Mouse (Mus musculus): Measurements from ENCODE around the gene Cntnap4.

The Cntnap4 gene

DNA sequence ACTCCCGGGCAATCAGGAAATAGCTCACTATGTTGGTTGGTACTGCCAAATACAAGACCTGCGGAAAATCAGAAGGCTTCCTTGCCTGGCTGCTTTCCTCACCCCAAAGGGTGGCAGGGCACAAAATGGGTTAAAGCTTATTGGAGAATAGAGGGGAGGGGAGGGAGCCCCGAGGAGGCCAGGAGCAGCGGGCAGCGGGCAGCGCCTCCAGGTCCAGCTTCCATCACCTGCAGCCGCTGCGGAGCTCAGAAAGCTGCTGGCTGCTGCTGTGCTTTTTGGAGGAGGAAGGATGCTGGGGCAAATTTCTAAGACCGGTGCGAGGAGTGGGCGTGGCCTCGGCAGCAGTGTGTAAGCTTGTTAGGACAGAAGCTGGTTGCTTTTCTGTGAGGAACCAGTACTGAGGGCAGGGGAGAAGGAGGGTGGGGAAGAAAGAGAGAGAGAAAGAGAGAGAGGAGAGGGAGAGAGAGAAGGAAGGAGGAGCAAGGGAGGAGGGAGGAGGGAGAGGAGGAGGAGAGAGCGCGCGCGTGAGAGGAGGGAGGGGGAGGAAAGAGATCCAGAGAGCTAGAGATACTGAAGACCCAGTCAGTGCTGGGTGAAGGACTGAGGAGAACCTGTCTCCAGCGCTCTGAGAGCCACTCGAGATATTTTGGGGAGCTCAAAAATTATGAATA is at the start of gene Cntnap4:
Gene Cntnap4, plus strand, starts transcription at position 573 of the 671 bp plus-strand sequence.
- TF ChIP-seq GATA4 (IDR thresholded peaks at IDR 0.05; ENCODE audit: insufficient replicate concordance, low read length), result no peak

- TF ChIP-seq GATA4 (IDR thresholded peaks at IDR 0.05; ENCODE audit: insufficient replicate concordance, low read length), result no peak
Observed at GRCm38 (mm10) chr8:112557376-112557775, 12.5 kb upstream of the Cntnap4 start.

GRCm38 (mm10) chr8:112570541-112570940 is 698 bp downstream of the Cntnap4 start:
- TF ChIP-seq GATA4 (IDR thresholded peaks at IDR 0.05; ENCODE audit: insufficient replicate concordance, low read length), result no peak

GRCm38 (mm10) chr8:112571337-112571904 is 1.6 kb downstream of the Cntnap4 start:
- no peak for TF ChIP-seq GATA4 (IDR thresholded peaks at IDR 0.05; ENCODE audit: insufficient replicate concordance, low read length)

DNA sequence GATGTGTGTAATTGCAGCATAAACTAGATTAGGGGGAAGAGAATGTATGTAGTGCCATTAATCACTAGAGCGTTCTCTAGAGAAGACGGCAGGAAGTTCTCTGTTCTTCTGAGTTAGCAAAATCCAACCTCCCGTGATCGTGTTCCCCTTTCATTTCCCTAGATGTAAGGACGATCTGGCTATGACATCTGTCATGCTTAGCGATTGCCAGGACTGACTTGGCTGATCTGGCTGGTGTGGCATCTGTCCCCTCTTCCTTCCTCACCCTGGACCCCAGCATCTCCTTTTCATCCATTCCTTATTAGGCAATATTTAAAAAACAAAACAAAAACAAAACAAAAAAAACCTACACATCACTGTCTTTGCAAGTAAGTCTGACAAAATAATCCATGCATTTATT is 11.6 kb downstream of the Cntnap4 start:
- TF ChIP-seq GATA4 (IDR thresholded peaks at IDR 0.05; ENCODE audit: insufficient replicate concordance, low read length), result no peak

GRCm38 (mm10) chr8:112583440-112583839 is 13.6 kb downstream of the Cntnap4 start:
- no peak for TF ChIP-seq GATA4 (IDR thresholded peaks at IDR 0.05; ENCODE audit: insufficient replicate concordance, low read length)

GRCm38 (mm10) chr8:112588357-112589051 is 18.7 kb downstream of the Cntnap4 start:
- TF ChIP-seq GATA4 (IDR thresholded peaks at IDR 0.05; ENCODE audit: insufficient replicate concordance, low read length), result no peak

GRCm38 (mm10) chr8:112589052-112589389 is 19.2 kb downstream of the Cntnap4 start:
- no peak for TF ChIP-seq GATA4 (IDR thresholded peaks at IDR 0.05; ENCODE audit: insufficient replicate concordance, low read length)

GRCm38 (mm10) chr8:112596023-112596776 is 26.4 kb downstream of the Cntnap4 start:
- TF ChIP-seq GATA4 (IDR thresholded peaks at IDR 0.05; ENCODE audit: insufficient replicate concordance, low read length), result no peak

DNA sequence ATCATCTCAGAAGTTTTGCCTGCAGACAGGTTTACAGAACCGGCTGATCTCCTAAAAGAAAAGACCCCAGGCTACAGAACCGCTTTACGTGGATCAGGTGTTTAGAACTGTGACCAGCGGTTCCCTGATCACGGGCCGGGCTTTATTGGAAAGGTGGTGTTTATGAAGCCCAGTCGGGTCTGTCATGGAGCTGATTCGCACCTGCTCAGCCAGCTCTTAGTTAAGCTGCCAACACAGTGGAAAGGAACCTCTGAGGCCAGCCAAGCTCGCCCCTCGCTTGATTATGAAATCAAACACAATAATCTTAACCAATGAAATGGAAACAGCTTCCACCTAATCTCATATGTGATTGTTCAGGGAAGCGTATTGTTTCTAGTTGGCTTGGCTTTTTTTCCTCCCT is 30.1 kb downstream of the Cntnap4 start:
- TF ChIP-seq GATA4 (IDR thresholded peaks at IDR 0.05; ENCODE audit: insufficient replicate concordance, low read length), result no peak

- TF ChIP-seq GATA4 (IDR thresholded peaks at IDR 0.05; ENCODE audit: insufficient replicate concordance, low read length), result no peak
Observed at GRCm38 (mm10) chr8:112601150-112601549, 31.3 kb downstream of the Cntnap4 start.

- TF ChIP-seq GATA4 (IDR thresholded peaks at IDR 0.05; ENCODE audit: insufficient replicate concordance, low read length), result no peak
Observed at GRCm38 (mm10) chr8:112610121-112610520, 40.3 kb downstream of the Cntnap4 start.

GRCm38 (mm10) chr8:112628791-112629190 is 58.9 kb downstream of the Cntnap4 start:
- TF ChIP-seq GATA4 (IDR thresholded peaks at IDR 0.05; ENCODE audit: insufficient replicate concordance, low read length), result no peak

DNA sequence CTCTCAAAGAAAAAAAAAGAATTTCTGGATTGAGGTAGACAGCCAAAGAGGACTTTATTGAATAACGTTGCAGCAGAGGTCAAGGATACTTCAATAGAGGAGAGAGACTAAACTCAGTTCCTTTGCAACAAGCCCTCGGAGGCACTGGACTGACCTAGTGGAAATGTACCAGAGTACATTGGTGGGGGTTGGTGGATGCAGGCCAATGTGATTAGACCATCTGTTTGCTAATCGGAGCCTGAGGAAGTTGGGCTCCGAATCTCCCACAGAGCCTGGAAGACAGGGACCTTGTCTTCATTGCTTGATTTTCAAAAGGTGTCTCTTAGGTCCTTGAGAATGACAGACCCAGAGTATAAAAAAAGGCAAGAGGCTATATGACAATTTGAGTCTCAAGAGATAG is 82.8 kb downstream of the Cntnap4 start:
- TF ChIP-seq GATA4 (IDR thresholded peaks at IDR 0.05; ENCODE audit: insufficient replicate concordance, low read length), result no peak

- no peak for TF ChIP-seq GATA4 (IDR thresholded peaks at IDR 0.05; ENCODE audit: insufficient replicate concordance, low read length)
Observed at GRCm38 (mm10) chr8:112653276-112653675, 83.4 kb downstream of the Cntnap4 start.

DNA sequence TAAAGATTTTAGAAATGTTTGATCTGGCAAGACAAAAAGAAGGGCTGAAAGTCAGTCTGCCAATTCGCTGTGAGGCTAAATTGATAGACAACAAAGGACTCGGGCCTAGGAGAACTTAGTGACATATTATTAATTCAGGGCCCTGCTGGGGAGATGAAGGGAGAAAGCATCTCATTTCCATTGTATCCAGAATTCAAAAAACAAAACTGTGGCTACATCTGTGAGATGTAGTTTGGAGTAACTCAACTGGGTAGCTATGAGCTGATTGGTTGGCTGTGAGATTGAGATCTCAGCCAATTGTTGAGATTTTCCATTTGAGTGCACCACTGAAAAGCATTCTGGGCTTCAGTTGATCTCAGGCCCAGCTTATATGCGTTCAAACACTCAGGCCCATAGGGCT is 84.2 kb downstream of the Cntnap4 start:
- TF ChIP-seq GATA4 (IDR thresholded peaks at IDR 0.05; ENCODE audit: insufficient replicate concordance, low read length), result no peak

Data from liver, adult (tissue).